Mouse (Mus musculus) hindbrain, embryonic 11.5 days (tissue): ENCODE results near the gene Ctc1. TPM values are rescaled to one million over a fixed set of nuclear protein-coding genes. Genes with fewer than 3 reads are reported as not detected.

Experiments used
- ATAC-seq: fragments of 200-750 bp; cut with Nextera tagmentation; 2 replicates; pipeline ENCODE4 v1.8.0; 2017; ENCODE audit warnings: mild to moderate bottlenecking, moderate TSS enrichment, moderate library complexity; ENCODE audit not compliant: low FRiP score
- DNase-seq: peaks from one replicate; pipeline ENCODE4 v3.0.0-alpha.2; 2015; ENCODE audit warnings: low spot score
- H3K27ac ChIP-seq: fragments of 300-500 bp; sonication (generic); 2 replicates; pipeline ENCODE4 v1.5.1; 2014; ENCODE audit warnings: mild to moderate bottlenecking, low read depth, low read length
- H3K27me3 ChIP-seq: fragments of 300-500 bp; sonication (generic); 2 replicates; pipeline ENCODE4 v1.6.1; 2014; ENCODE audit warnings: mild to moderate bottlenecking, low read length, moderate library complexity, mixed read lengths; ENCODE audit not compliant: control insufficient read depth, insufficient read depth
- H3K36me3 ChIP-seq: fragments of 300-500 bp; sonication (generic); 2 replicates; pipeline ENCODE4 v1.6.1; 2014; ENCODE audit warnings: mild to moderate bottlenecking, low read length, moderate library complexity, mixed read lengths; ENCODE audit not compliant: control insufficient read depth, insufficient read depth
- H3K4me1 ChIP-seq: fragments of 300-500 bp; sonication (generic); replicated peaks from 2 replicates; pipeline ENCODE4 v1.6.1; 2014; ENCODE audit warnings: low read length, mixed read lengths; ENCODE audit not compliant: control insufficient read depth, insufficient read depth
- H3K4me2 ChIP-seq: fragments of 300-500 bp; sonication (generic); replicated peaks from 2 replicates; pipeline ENCODE4 v1.6.1; 2014; ENCODE audit warnings: mild to moderate bottlenecking, low read depth, low read length
- H3K4me3 ChIP-seq: fragments of 300-500 bp; sonication (generic); 2 replicates; pipeline ENCODE4 v1.5.1; 2014; ENCODE audit warnings: low read depth, low read length
- H3K9ac ChIP-seq: fragments of 300-500 bp; sonication (generic); 2 replicates; pipeline ENCODE4 v1.6.1; 2014; ENCODE audit warnings: low read depth, low read length
- H3K9me3 ChIP-seq: fragments of 300-500 bp; sonication (generic); 2 replicates; pipeline ENCODE4 v1.6.1; 2016; ENCODE audit warnings: low read length; ENCODE audit not compliant: control insufficient read depth
- WGBS: fragments of 180-500 bp; shearing (Covaris S2); extraction: QIAGEN DNeasy Blood & Tissue Kit; methylation state at CpG from one replicate; pipeline ENCODE4 v1.1.7; 2014; 5-methylcytosine and 5-hydroxymethylcytosine counted together
- polyA plus RNA-seq: library from polyadenylated mRNA; unstranded; fragments of >200 nt; fragmentation: Nextera tagmentation; extraction: Ambion mirVana; gene quantifications from 2 replicates; pipeline ENCODE4 v1.2.1, GENCODE M21; 2014

The Ctc1 gene
- polyA plus RNA-seq, 1 experiment from 2014 or later: 48.7 TPM

- WGBS: 9% methylated on average over 17 of the region's 17 CpGs
- Histone ChIP-seq H3K27ac (no peak overlapping the region), H3K9ac (peak overlapping the region; percentile 40; the same call in 1 of the 2 replicates), H3K36me3 (no peaks in the 10 kb centered on the region), H3K27me3 (no peaks in the 10 kb centered on the region), H3K9me3 (no peaks in the 10 kb centered on the region), H3K4me2 (peak overlapping the region; percentile 96), H3K4me1 (0 out of 2 replicates have a peak, but pooled peaks cover 3% of the 10 kb centered on the region), H3K4me3 (peak overlapping the region; percentile 87)
- ATAC-seq (no peak), DNase-seq (no peak)
Observed at GRCm38 (mm10) chr11:69061255-69061912, 45.7 kb downstream of the Ctc1 start.

- Histone ChIP-seq H3K4me1 (peaks cover 3% of the 10 kb centered on the region; the same call in 1 of the 2 replicates), H3K4me3 (peak overlapping the region; percentile 75), H3K27me3 (no peaks in the 10 kb centered on the region), H3K4me2 (peak overlapping the region; percentile 37), H3K36me3 (no peaks in the 10 kb centered on the region), H3K9me3 (no peaks in the 10 kb centered on the region), H3K27ac (no peak overlapping the region), H3K9ac (no peak overlapping the region)
- ATAC-seq (no peak), DNase-seq (peak; percentile 85)
- WGBS: under 1% methylated on average over 17 of the region's 17 CpGs
Observed at GRCm38 (mm10) chr11:69062194-69062760, 46.6 kb downstream of the Ctc1 start.

- Histone ChIP-seq H3K27ac (no peak overlapping the region), H3K9ac (no peak overlapping the region)
- WGBS: 0% methylated on average over 19 of the region's 19 CpGs
Observed at GRCm38 (mm10) chr11:69062761-69063224, 47.1 kb downstream of the Ctc1 start.

GRCm38 (mm10) chr11:69063413-69064201, 47.9 kb downstream of the Ctc1 start:
- DNase-seq (peak; percentile 94), ATAC-seq (0 out of 2 replicates have a peak, but pooled peaks have one; percentile 38)
- Histone ChIP-seq H3K27me3 (no peaks in the 10 kb centered on the region), H3K9ac (peak overlapping the region; percentile 55), H3K4me3 (peak overlapping the region; percentile 75), H3K9me3 (no peaks in the 10 kb centered on the region), H3K4me2 (peak overlapping the region; percentile 68), H3K36me3 (no peaks in the 10 kb centered on the region), H3K4me1 (peaks cover 2% of the 10 kb centered on the region; the same call in 1 of the 2 replicates), H3K27ac (no peak overlapping the region)
- WGBS: under 1% methylated on average over 31 of the region's 31 CpGs

More at GRCm38 (mm10) chr11:69062761-69063224, 47.1 kb downstream of the Ctc1 start:
- DNase-seq (peak; percentile 98), ATAC-seq (peak; percentile 51)
- Histone ChIP-seq H3K4me3 (peak overlapping the region; percentile 75), H3K9me3 (no peaks in the 10 kb centered on the region), H3K27me3 (no peaks in the 10 kb centered on the region), H3K4me1 (peaks cover 3% of the 10 kb centered on the region; the same call in 1 of the 2 replicates), H3K36me3 (no peaks in the 10 kb centered on the region), H3K4me2 (peak overlapping the region; percentile 44)

GRCm38 (mm10) chr11:69064259-69065133, 48.8 kb downstream of the Ctc1 start:
- H3K36me3 ChIP-seq: no peaks in the 10 kb centered on the region
- no peak overlapping the region for H3K27ac ChIP-seq
- H3K4me2 ChIP-seq: peak overlapping the region; percentile 68
- H3K9ac ChIP-seq: peak overlapping the region; percentile 55
- WGBS: 42% methylated on average over 9 of the region's 9 CpGs
- no peak for DNase-seq
- H3K27me3 ChIP-seq: no peaks in the 10 kb centered on the region
- H3K4me3 ChIP-seq: peak overlapping the region; percentile 75
- no peaks in the 10 kb centered on the region for H3K9me3 ChIP-seq
- no peak for ATAC-seq
- peaks cover 2% of the 10 kb centered on the region; the same call in 1 of the 2 replicates for H3K4me1 ChIP-seq

- DNase-seq (no peak), ATAC-seq (no peak)
- H3K27ac ChIP-seq: no peak overlapping the region
- 58% methylated on average over 3 of the region's 3 CpGs for WGBS
- no peaks in the 10 kb centered on the region for H3K9me3 ChIP-seq
- peak overlapping the region; percentile 69; the same call in 1 of the 2 replicates for H3K4me2 ChIP-seq
- no peaks in the 10 kb centered on the region for H3K36me3 ChIP-seq
- peaks cover 2% of the 10 kb centered on the region; the same call in 1 of the 2 replicates for H3K4me1 ChIP-seq
- H3K9ac ChIP-seq: no peak overlapping the region
- H3K27me3 ChIP-seq: no peaks in the 10 kb centered on the region
- H3K4me3 ChIP-seq: no peak overlapping the region
Observed at GRCm38 (mm10) chr11:69065394-69065925, 49.7 kb downstream of the Ctc1 start.

- no peaks in the 10 kb centered on the region for H3K36me3 ChIP-seq
- H3K4me2 ChIP-seq: peak overlapping the region; percentile 69
- 2% methylated on average over 29 of the region's 29 CpGs for WGBS
- H3K27me3 ChIP-seq: no peaks in the 10 kb centered on the region
- H3K9ac ChIP-seq: peak overlapping the region; percentile 44
- peaks cover 5% of the 10 kb centered on the region for H3K4me1 ChIP-seq
- no peak for ATAC-seq
- H3K4me3 ChIP-seq: peak overlapping the region; percentile 36
- H3K27ac ChIP-seq: no peak overlapping the region
- no peaks in the 10 kb centered on the region for H3K9me3 ChIP-seq
- DNase-seq: peak; percentile 31
Observed at GRCm38 (mm10) chr11:69066163-69066861, 50.6 kb downstream of the Ctc1 start.
